Mouse (Mus musculus) MEL-GATA-1-ER (cell line): ENCODE data around the gene Trim15.

Source experiments
- DNase-seq: peaks from one replicate; pipeline ENCODE4 v3.0.0-alpha.2; 2012; ENCODE audit warnings: low read depth; ENCODE audit errors: extremely low read depth

The Trim15 gene

DNA sequence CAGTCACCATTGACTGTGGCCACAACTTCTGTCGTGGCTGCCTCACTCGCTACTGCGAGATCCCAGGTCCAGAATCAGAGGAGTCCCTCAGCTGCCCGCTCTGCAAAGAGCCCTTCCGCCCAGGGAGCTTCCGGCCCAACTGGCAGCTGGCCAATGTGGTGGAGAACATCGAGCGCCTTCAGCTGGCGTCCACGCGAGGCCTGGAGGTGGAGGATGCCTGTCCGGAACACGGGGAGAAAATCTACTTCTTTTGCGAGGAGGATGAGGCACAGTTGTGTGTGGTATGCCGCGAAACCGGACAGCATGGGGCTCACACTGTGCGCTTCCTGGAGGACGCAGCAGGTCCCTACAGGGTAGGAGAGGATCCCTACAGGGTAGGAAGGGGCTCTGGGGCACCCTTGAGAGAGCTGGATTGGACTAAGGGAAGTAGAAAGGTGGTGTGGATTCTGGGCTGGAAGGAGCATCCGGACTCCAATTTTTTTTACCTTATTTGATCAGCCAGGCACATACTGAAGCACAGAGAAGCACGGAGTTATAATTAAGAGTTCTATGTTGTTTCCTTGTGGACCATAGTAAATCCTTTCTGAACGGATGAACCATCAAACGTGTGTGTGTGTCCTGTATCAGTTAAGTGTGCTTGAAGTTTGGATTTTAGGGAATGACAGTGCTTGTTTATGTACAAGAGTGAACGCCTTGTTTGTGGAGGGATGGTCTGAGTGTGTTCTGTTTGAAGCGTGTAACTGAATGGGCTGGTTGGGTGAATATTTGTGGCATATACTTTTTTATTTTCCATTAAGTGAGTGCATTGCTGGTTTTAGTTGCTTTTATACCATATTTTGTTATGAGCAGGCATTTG lies 3.2 kb upstream of the Trim15 start:
- peak; percentile 39 for DNase-seq

DNA sequence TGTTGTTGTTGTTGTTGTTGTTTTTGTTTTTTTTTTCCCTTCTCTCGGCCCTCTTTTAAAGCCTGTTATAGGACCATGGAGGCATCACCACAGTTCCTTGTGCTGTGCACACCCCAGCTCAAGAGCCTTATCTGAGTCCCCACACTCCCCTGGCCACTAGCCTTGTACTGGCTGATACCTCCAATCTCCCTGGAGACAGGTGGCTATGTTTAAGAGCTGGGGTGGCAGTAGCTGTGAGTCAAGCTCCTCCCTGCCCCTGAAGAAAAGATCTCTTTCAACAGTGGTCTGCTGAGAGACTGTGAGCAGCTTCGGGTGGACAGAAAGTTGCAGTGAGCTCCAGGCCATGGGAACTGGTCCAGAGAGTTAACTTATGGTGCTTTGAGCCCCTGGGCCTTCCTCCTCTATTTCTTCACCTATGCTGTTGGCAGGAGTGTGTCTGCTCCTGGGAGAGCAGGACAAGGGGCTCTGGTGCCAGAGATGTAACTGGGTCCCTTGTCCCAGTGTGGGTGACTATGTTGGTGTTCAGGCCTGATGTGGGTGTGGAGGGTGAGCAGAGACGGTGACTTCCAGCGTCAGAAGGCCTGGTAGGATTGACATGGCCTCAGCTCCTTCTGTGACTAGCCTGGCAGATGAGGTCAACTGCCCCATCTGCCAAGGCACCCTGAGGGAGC lies 2.4 kb upstream of the Trim15 start, which contains the start of gene Trim10:
TSS of gene Trim10 (plus strand) at position 291 of the 671 bp plus-strand sequence.
- DNase-seq: peak; percentile 97

DNA sequence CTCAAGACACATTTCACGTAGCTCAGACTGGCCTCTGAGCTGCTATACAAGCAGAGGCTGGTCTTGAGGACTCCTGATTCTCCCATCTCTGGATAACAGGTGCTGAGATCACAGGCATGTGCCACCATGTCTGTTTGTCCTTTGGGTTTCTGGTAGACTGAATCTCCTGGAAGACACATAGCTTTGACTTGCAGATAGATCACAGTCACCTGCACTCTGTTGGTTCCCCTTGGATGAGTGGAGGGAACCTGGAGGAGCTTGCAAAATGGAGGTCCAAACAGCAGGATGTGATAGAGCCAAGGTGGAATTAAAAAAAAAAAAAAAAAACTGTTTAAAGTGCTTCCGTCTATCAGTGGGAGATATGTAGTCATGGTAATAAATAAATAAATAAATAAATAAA lies 1.8 kb upstream of the Trim15 start:
- DNase-seq: peak; percentile 12

DNA sequence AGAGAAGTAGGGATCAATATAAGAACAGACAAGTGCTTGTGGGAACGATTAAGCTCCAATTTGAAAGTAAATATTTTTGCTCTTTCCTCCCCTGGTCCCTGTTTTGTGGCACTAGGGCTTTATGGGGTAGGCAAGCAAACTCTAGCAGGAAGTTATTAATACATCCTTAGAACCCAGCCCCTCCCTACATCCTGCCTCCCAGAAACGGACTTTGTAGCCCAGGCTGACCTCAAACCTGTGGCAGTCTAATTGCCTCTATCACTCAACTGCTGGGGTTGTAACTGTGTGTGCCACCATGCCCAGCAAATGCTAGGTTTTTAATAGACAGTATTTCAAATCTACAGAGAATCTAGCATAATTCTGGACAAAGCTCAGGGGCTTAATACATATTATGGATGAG lies 5.3 kb downstream of the Trim15 start:
- DNase-seq: no peak

DNA sequence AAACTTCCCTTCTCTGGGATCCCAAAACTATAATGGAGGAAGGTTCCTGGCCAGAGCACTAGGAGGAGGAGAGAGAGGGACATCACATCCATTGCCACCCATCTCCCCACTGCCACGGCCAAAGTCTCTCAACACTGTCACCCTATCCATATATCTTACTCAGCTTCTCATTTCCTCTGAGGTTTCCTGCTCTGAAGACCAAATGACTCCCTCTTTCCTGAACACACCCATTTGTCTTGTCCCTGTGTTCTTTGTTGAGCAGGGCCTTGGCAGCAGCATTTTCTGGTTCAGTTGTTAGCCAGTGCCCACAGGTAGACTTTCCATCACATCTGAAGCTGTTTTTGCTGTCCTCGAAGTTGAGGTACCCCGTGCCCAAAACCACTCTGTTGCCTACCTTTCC lies 8.8 kb downstream of the Trim15 start:
- no peak for DNase-seq

DNA sequence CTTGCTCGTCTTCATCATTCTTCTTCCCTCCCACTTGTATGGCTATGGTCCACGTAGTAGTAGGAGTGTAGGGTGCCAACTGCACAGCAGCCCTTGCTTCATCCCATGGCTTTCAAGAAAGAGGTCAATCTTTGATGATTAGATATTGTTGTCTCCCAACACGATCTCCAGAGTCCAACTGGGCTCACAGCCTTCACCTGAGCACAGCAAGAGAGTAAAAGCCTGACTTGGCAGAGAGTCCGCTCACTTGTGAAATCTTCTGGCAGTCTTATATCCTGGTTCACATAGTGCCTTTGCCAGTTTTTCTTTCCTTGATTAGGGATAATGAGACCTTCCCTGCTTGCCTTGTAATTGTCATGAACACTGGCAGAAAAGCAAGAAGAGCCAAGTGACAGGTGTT lies 10.8 kb downstream of the Trim15 start:
- no peak for DNase-seq

DNA sequence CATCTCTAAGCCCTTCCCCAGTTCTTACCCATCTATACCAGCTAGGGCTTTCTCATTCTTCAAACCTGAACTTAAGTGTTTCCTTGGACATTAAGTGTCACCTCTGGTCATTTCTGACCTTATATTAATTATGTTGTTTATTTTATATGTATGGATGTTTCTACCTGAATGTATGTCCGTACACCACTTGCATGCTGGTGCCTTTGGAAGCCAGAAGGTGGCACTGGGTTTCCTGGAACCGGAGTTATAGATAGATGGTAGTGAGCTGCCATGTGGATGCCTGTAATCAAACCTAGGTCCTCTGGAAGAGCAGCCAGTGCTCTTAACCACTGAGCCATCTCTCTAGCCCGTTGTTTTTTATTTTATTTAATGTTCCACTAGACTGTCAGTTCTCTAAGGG lies 11.5 kb downstream of the Trim15 start:
- no peak for DNase-seq

DNA sequence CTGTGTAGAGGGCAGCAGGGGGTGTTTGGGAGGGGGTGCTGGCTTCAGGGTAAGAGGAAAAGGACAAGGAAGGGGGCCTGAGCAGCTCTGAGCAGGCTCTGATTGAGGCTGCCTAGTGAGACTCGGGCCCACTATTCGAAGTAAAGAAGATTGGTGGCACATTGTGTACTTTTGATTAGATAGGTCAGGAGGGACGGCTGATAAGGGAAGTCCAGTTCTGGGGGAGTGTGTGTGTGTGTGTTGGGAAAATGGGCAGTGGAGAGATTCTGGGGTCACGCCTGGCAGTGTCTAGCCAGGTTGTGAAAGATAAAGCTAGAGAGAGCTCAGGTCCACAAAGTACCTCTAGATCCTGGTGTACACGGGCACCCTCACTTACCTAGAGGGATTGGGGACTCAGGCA lies 15.4 kb downstream of the Trim15 start:
- DNase-seq: no peak

DNA sequence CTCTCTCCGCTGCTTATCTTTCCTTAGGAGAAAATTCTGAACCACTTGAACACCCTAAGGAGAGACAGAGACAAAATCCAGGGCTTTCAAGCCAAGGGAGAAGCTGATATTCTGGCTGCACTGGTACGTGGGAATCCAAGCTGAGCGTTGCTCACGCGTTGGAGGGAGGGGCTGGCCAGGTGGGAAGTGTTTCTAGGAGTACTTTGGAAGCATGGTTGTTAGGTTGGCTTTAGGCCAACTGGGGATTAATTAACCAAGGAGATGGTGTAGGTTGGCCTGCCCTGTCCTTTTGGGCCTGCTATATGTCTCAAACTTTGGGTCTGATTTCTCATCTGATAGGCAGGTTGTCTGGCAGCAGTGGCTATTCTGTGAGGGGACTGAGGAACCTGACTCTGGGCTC lies 15.8 kb downstream of the Trim15 start:
- DNase-seq: no peak

DNA sequence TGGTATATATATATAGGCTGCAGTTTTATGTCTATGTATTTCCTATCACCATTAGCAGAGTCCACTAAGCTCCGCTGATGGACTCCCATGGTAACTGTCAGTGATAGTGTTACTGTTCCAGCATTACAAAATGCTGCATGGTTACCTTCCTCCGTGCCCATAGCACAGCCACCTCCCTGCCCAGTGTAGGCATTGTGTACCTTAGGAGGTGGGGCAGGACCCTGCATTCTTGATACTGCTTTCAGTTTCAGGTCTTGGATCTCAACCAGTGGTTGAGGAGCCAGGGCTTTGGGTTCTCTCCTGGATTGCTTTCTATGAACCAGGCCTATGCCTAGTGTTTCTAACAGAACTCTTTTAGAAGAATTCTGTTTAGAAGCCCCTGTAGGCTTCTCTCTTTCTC lies 17.0 kb downstream of the Trim15 start:
- DNase-seq: no peak

DNA sequence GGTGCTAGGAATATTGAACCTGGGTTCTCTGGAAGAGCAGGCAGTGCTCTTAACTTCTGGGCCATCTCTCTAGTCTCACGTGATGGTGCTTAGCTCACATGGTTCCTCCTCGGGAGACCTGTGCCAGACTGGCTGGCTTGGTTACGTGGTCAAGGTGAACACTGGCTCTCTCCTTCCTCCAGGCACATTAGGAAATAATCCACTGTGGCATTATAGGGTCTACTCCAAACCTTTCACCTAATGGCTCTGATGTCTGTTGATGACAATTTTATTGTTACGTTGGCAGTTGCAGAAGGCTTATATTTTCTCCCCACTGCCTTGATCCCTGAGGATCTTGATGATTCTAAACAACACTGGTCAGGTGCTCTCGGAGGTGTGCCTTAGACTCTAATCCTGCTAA lies 18.1 kb downstream of the Trim15 start:
- DNase-seq: no peak

DNA sequence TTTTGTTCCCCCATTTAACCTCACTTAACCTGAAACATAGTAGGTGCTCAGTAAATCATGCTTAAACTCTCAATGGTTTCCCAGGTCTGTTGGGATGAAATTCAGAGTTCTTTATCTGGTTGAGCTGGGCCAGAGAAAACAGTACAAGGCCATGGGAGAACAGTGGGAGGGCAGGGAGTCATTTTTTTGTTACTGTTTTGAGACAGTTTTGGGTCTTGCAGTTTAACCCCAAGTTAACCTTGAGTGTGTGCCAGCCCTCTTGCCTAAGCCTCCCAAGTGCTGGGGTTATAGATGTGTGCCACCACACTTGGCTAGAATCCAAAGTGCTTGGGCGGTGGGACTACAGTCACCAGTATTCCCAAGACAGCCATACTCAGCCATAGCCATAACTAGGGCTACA lies 22.3 kb downstream of the Trim15 start:
- DNase-seq: no peak

DNA sequence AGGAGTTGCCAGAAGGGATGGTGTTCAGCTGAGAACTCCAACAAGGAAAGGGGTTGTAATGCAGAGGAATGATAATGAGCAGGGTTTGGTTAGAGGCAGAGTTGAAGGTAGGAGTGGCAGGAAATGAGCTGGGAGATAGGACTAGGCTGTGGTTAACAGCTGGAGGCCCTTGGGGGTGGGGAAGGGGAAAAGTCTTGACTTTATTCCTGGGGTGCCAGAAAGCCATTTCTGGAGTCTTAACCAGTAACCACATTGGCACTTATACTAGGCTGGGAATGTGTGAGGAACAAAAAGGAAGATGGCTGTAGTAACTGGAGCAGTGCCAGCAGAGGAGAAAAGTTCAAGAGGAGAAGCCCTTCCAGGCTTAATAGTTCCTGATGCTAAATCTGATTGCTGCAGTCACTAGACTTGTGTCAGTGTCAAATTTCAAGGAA lies 22.7 kb downstream of the Trim15 start:
- DNase-seq: no peak

DNA sequence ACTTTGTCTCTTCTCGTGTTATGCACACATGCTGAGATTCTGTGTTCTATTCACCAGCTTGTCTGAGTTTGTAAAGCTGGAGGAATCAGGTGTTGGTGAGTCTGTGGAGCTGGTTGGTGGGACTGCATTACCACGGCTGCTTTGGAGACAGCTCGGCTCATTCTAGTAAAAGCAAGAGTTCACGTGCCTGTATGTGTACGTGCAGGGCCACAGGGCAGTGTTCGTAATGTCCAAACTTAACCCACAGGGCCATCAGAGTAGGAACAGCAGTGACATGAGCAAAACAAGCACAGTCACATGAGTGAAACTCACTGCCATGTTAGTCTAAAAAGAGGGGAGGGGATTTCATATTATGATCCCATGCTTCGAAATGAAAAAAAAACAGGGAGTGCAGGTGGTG lies 23.3 kb downstream of the Trim15 start:
- no peak for DNase-seq

DNA sequence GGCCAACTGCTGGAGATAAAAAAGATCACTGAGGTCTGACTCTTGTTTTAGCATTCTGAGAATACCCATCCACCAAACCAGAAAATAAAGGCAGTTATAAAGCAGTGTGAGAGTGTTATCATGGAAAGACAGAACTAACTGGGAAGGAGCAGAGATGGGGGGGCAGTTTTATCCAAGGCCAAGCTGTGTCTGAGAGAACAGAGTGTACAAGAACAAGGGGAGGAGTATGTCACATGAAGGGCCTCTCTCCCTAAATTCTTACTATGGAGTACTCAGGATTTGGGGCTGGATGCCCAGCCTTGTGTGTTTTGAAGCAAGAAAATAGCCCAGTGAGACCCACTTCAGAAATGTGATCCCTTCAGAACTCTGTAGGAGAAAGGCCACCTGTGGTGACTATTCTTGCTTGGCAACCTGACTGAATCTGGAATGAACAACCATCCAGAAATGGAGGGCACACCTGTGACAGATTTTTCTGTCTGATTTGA lies 26.0 kb downstream of the Trim15 start:
- no peak for DNase-seq

DNA sequence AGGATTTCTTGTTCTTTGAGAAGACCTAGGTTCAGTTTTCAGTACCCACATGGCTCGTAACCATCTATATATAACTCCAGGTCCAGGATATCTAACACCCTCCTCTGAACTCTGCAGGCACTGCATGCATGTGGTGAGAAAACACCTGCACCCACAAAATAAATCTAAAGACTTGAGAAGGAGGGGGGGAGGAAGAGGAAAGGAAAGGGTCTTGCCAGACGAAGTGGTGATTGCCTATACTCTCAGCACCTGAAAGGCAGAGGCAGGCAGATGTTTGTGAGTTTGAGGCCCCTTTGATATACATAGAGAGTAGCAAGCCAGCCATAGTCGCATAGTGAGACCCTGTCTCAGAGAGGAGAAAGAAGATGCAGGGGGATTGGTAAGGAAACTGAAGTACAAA lies 27.1 kb downstream of the Trim15 start:
- no peak for DNase-seq

DNA sequence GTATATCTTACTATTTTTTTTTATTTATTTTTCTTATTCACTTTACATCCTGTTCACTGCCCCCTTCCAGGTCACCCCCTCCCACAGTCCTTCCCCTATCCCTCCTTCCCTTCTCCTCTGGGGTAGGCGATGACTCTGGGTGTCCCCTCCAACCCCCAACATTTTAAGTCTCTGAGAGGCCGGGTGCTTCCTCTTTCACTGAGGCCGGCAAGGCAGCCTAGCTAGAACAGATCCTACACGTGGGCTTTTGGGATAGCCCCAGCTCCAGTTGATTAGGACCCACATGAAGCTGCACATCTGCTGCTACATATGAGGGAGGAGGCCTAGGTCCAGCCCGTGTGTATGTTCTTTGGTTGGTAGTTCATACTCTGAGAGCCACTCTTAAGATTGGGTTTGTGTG lies 28.0 kb downstream of the Trim15 start:
- DNase-seq: no peak

DNA sequence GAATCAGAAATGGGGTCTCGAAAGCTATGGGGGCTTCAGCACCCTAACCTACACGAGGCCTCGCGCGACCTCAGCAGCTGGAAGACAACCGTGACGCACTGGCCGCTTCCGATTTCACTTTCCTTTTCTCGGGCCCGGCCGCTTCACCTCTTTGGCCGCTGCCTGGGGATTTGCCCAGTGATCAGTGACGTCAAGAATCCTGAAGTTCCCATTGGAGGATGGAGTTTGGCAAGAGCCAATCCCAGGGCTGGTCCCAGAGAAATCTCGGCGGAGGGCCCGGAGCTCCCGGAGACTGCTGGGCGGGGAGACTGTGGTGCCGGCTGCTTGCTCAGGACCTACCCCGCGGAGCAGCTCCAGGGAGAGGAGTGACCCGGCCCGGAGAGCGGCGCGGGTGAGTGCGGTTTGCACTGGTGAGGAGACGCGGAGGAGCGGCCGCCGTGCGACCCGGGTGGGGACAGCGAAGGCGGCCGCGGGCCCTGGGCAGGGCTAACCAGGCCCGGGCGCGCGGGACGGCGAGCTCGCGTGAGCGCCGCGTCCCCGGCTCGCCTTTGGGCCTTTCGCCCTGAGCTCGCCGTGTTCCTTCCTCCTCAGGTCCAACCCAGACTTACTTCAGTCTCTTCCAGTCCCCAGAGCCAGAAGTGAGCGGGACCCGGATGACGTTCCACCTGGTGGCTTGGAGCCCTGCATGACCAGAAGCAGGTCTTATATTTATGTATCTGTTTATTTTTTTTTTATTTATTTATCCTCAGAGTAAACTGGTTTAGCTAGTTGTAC lies 29.9 kb downstream of the Trim15 start, which contains the start of gene Trim26:
TSS of gene Trim26 (plus strand) at position 261 of the 774 bp plus-strand sequence.
- peak; percentile 89 for DNase-seq

DNA sequence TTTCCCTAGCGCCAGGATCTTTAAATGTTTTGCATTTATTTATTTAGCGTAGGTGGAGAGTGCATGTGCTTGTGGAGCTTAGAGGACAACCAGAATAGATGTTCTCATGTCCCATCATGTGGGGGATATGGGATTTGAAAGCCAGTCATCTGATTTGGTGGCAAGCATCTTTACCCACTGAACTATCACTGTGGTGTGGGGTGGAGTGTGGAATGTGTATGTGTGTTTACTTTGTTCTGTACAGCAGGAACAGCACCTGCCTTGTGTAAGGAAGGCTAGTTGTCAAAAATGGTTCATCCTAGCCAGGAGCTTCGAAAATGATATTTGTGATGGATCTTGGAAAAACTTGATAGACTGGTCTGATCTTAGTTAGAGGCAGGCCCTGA lies 30.6 kb downstream of the Trim15 start:
- no peak for DNase-seq

DNA sequence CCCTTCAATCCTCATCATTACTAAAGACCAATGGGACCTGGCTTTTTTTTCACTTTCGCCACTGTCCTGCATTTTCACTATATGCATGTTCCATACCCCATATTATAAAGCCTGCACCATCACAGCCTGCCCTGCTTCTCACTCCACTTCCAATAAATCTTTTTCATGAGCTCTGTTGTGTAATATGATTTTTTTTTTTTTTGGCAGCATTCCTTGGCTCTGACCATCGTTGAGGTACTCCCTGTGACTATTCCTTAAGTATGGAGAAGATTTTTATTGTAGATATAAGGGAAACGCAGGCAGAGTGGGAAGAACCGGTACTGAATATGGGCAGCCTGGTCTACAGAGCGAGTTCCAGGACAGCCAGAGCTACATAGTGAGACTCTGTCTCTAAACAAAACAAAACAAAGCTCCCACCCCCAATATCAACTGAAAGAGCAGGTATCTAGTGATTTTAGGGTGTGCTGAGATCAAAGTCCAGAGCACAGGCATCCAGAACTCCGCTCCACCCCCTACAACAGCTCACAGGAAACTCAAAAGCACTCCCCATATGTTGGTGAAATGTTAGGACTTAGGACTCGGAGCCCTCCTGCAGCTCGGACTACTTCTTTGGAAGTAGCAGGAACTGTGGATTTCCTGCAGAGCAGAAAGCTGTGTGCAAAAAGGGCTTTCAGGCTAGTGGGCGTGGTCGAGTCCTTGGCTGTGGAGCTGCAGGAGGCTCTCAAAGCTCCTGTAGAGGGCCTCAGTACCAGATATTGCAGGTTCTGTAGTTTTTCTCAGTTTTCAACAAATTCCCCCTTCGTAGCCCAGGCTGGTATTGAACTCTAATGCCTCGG lies 31.2 kb downstream of the Trim15 start:
- no peak for DNase-seq

DNA sequence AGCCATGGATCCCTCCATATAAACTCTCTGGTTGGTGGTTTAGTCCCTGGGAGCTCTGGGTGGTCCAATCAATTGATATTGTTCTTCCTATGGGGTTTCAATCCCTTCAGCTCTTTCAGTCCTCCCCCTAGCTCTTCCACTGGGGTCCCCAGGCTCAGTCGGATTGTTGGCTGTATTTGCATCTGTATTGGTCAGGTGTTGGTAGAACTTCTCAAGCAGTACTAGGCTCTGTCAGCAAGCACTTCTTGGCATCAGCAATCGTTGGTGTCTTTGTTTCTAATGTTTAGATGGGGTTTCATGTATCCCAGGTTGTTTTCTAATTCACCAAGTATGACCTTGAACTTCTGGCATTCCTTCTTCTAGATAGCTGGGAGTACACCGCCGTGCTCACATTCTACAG lies 34.3 kb downstream of the Trim15 start:
- DNase-seq: no peak
